Mouse (Mus musculus): ENCODE results near the gene Ccr4. TPM values are rescaled to one million over a fixed set of nuclear protein-coding genes. Genes with fewer than 3 reads are reported as not detected.

Gene Ccr4
- total and polyA plus RNA-seq, 2 experiments, result 0.09 to 0.29 TPM

DNA sequence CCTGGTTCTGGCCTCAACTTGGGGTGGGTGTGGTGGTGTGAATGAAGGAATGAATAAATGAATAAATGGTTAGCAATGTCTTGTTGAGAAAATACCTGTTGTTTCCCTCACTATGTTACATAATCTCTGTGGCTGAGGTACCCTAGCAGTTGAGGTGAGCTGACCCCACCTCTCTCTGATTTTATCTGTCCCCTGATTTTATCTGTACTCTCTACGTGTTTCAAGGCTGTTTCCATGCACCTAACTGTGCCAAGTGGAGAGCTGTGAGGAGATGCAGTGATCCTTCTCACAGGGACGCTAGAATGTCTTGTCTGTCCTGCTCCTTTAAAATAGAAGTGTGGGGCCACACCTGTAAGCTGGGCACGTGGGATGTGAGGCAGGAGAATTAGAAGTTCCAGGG is 46.3 kb downstream of the Ccr4 start:
- 90% methylated on average over 3 of the region's 3 CpGs for WGBS
- Histone ChIP-seq H3K9ac (ENCODE audit: low read depth, low read length) (no peak overlapping the region), H3K27ac (replicated peaks; ENCODE audit: insufficient read depth, low read depth, low read length) (no peak overlapping the region), H3K36me3 (ENCODE audit: control insufficient read depth, insufficient read depth, low read length) (peaks cover 13% of the 10 kb centered on the region; the same call in 1 of the 2 replicates), H3K79me2 (ENCODE audit: control insufficient read depth, insufficient read depth, low read length) (no peaks in the 10 kb centered on the region), H3K4me3 (ENCODE audit: insufficient read depth, low read depth, low read length) (no peak overlapping the region), H3K27me3 (ENCODE audit: control insufficient read depth, insufficient read depth, low read length) (no peaks in the 10 kb centered on the region), H3K4me1 (ENCODE audit: control insufficient read depth, insufficient read depth, low read length) (no peaks in the 10 kb centered on the region)
- no peak for DNase-seq (ENCODE audit: extremely low read depth, low read depth, low spot score)
- no peak for TF ChIP-seq CTCF (IDR thresholded peaks at IDR 0.05; ENCODE audit: low read depth, low read length)
- TF ChIP-seq POLR2A (IDR thresholded peaks at IDR 0.05; ENCODE audit: extremely low read depth, insufficient read depth, low read length), result no peak

DNA sequence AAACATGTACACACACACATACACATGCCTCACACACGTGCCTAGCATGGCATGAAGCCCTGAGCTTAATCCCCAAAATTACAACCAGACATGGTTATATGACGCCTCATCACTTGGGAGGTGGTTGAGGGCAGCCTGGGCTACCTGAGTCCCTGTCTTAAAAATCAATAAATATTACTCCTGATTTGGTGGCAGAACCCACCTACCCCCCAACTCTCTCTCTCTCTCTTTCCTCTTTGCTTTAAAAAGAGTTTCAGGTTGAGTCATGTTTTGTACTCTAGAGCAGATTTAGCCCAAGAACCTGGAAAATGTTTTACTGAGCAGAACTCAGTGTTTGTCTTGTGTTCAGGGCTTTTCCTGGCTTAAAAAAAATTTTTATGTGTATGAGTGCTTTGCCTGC is 49.3 kb downstream of the Ccr4 start:
- peaks cover 9% of the 10 kb centered on the region; the same call in 1 of the 2 replicates for H3K36me3 ChIP-seq (ENCODE audit: control insufficient read depth, insufficient read depth, low read length)
- no peaks in the 10 kb centered on the region for H3K27me3 ChIP-seq (ENCODE audit: control insufficient read depth, insufficient read depth, low read length)
- no peak overlapping the region for H3K9ac ChIP-seq (ENCODE audit: low read depth, low read length)
- no peak overlapping the region for H3K27ac ChIP-seq (replicated peaks; ENCODE audit: insufficient read depth, low read depth, low read length)
- TF ChIP-seq CTCF (IDR thresholded peaks at IDR 0.05; ENCODE audit: low read depth, low read length) (no peak), POLR2A (IDR thresholded peaks at IDR 0.05; ENCODE audit: extremely low read depth, insufficient read depth, low read length) (no peak)
- no peaks in the 10 kb centered on the region for H3K4me1 ChIP-seq (ENCODE audit: control insufficient read depth, insufficient read depth, low read length)
- H3K4me3 ChIP-seq (ENCODE audit: insufficient read depth, low read depth, low read length), result no peak overlapping the region
- H3K79me2 ChIP-seq (ENCODE audit: control insufficient read depth, insufficient read depth, low read length), result no peaks in the 10 kb centered on the region
- 88% methylated on average over 2 of the region's 2 CpGs for WGBS
- DNase-seq (ENCODE audit: extremely low read depth, low read depth, low spot score), result no peak

DNA sequence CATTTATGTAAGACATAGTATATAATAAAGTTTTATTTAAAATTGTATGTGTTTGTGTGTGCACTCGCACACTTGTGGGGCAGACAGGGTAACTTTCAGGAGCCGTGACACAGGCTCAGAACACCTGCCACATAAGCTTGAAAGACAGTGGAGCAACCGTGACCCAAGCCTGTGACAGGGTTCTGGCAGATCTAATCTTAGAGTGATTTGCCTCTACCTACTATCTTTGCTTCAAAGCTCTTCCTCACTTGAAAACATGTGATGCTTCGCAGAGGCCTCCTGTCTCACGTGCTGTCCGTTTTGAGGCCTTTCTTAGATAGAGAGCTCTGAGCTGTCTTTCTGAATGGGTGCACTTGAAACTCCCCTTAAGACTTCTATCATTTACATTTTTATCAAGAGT is 52.3 kb downstream of the Ccr4 start:
- Histone ChIP-seq H3K36me3 (ENCODE audit: control insufficient read depth, insufficient read depth, low read length) (peaks cover 7% of the 10 kb centered on the region; the same call in 1 of the 2 replicates), H3K4me3 (ENCODE audit: insufficient read depth, low read depth, low read length) (no peak overlapping the region), H3K79me2 (ENCODE audit: control insufficient read depth, insufficient read depth, low read length) (no peaks in the 10 kb centered on the region), H3K4me1 (ENCODE audit: control insufficient read depth, insufficient read depth, low read length) (no peaks in the 10 kb centered on the region), H3K27me3 (ENCODE audit: control insufficient read depth, insufficient read depth, low read length) (no peaks in the 10 kb centered on the region), H3K9ac (ENCODE audit: low read depth, low read length) (no peak overlapping the region), H3K27ac (replicated peaks; ENCODE audit: insufficient read depth, low read depth, low read length) (no peak overlapping the region)
- WGBS, result 97% methylated on average over 6 of the region's 6 CpGs
- TF ChIP-seq POLR2A (IDR thresholded peaks at IDR 0.05; ENCODE audit: extremely low read depth, insufficient read depth, low read length) (no peak), CTCF (IDR thresholded peaks at IDR 0.05; ENCODE audit: low read depth, low read length) (no peak)
- DNase-seq (ENCODE audit: extremely low read depth, low read depth, low spot score), result no peak

DNA sequence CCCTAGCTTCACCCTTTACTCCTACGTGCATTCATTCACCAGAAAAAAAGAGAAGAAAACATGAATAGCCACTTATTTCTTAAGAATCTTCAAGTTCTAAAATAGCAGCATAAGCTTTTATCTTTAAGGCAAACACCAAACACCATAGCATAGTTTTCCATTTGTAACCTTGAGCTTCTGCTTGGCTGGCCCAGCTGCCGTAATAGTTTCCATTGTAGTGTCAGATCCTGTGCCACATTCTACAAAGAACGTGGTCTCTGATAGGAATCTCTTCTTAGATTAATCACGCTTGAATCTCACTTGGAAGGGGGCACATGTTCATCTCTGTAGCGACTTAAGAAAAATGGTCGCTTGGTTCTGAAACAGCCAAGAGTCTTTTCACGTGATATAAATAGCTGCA is 53.1 kb downstream of the Ccr4 start:
- H3K4me3 ChIP-seq (ENCODE audit: insufficient read depth, low read depth, low read length), result no peak overlapping the region
- DNase-seq (ENCODE audit: extremely low read depth, low read depth, low spot score), result no peak
- H3K79me2 ChIP-seq (ENCODE audit: control insufficient read depth, insufficient read depth, low read length), result no peaks in the 10 kb centered on the region
- no peak overlapping the region for H3K9ac ChIP-seq (ENCODE audit: low read depth, low read length)
- peaks cover under 1% of the 10 kb centered on the region; the same call in 1 of the 2 replicates for H3K36me3 ChIP-seq (ENCODE audit: control insufficient read depth, insufficient read depth, low read length)
- no peaks in the 10 kb centered on the region for H3K27me3 ChIP-seq (ENCODE audit: control insufficient read depth, insufficient read depth, low read length)
- H3K4me1 ChIP-seq (ENCODE audit: control insufficient read depth, insufficient read depth, low read length), result no peaks in the 10 kb centered on the region
- TF ChIP-seq POLR2A (IDR thresholded peaks at IDR 0.05; ENCODE audit: extremely low read depth, insufficient read depth, low read length) (no peak), CTCF (IDR thresholded peaks at IDR 0.05; ENCODE audit: low read depth, low read length) (no peak)
- no peak overlapping the region for H3K27ac ChIP-seq (replicated peaks; ENCODE audit: insufficient read depth, low read depth, low read length)
- WGBS, result 92% methylated on average over 7 of the region's 7 CpGs

DNA sequence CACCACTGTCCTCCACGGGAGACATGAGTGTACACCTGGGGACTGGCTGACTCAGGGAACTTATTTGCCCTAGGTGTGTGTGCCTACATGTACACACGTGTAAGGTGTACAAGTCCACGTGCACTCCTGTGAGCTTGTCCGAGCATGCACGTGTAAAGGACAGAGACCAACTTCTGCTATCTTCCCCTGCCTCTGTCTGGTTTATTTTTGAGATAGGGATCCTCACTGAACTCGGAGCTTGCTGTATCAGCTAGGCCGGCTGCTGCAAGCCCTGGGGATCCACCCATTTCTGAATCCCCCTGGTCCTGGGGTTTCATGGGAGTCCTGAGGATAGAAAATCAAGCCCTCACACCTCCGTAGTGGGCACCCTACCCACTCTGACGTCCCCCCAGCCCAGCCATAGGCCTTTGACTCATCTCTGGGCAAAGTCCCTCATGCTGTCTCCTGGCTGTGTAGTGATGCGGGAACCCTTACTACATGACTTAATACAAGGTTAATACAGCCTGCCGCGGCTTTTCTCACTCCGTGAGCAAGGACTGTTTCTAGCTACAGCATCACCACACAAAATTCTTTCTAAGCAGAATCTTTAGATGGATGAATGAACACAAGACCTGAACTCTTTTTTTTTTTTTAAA is 55.5 kb downstream of the Ccr4 start:
- Histone ChIP-seq H3K9ac (ENCODE audit: low read depth, low read length) (no peak overlapping the region), H3K36me3 (ENCODE audit: control insufficient read depth, insufficient read depth, low read length) (no peaks in the 10 kb centered on the region; the same call in 1 of the 2 replicates), H3K27ac (replicated peaks; ENCODE audit: insufficient read depth, low read depth, low read length) (no peak overlapping the region), H3K27me3 (ENCODE audit: control insufficient read depth, insufficient read depth, low read length) (no peaks in the 10 kb centered on the region), H3K79me2 (ENCODE audit: control insufficient read depth, insufficient read depth, low read length) (no peaks in the 10 kb centered on the region), H3K4me1 (ENCODE audit: control insufficient read depth, insufficient read depth, low read length) (no peaks in the 10 kb centered on the region), H3K4me3 (ENCODE audit: insufficient read depth, low read depth, low read length) (no peak overlapping the region)
- 94% methylated on average over 13 of the region's 13 CpGs for WGBS
- TF ChIP-seq CTCF (IDR thresholded peaks at IDR 0.05; ENCODE audit: low read depth, low read length) (no peak), POLR2A (IDR thresholded peaks at IDR 0.05; ENCODE audit: extremely low read depth, insufficient read depth, low read length) (no peak)
- DNase-seq (ENCODE audit: extremely low read depth, low read depth, low spot score), result no peak

DNA sequence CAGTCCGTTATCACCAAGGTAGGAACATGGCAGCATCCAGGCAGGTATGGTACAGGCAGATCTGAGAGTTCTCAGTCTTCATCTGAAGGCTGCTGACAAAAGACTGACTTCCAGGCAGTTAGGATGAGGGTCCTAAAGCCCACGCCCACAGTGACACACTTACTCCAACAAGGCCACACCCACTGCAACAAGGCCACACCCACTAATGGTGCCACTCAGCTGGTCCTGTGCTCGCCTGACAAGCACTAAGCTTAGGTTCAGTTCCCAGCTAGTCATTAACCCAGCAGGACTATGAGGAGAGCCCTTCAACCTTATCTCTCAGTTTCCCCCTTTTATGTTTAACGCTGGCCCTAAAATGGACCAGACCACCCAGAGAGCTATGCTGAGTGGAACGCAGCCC is 56.0 kb downstream of the Ccr4 start:
- Histone ChIP-seq H3K9ac (ENCODE audit: low read depth, low read length) (no peak overlapping the region), H3K27ac (replicated peaks; ENCODE audit: insufficient read depth, low read depth, low read length) (no peak overlapping the region), H3K27me3 (ENCODE audit: control insufficient read depth, insufficient read depth, low read length) (no peaks in the 10 kb centered on the region), H3K79me2 (ENCODE audit: control insufficient read depth, insufficient read depth, low read length) (no peaks in the 10 kb centered on the region), H3K4me1 (ENCODE audit: control insufficient read depth, insufficient read depth, low read length) (no peaks in the 10 kb centered on the region), H3K36me3 (ENCODE audit: control insufficient read depth, insufficient read depth, low read length) (no peaks in the 10 kb centered on the region; the same call in 1 of the 2 replicates), H3K4me3 (ENCODE audit: insufficient read depth, low read depth, low read length) (no peak overlapping the region)
- DNase-seq (ENCODE audit: extremely low read depth, low read depth, low spot score), result no peak
- TF ChIP-seq POLR2A (IDR thresholded peaks at IDR 0.05; ENCODE audit: extremely low read depth, insufficient read depth, low read length), result no peak
- no peak for TF ChIP-seq CTCF (IDR thresholded peaks at IDR 0.05; ENCODE audit: low read depth, low read length)
- 90% methylated on average over 5 of the region's 5 CpGs for WGBS
